Mouse (Mus musculus) cerebellum, adult 8-10 months (tissue): ENCODE data around the gene Slbp.

Source experiments
- DNase-seq: peaks from one replicate; pipeline ENCODE4 v3.0.0; 2022

Slbp gene

DNA sequence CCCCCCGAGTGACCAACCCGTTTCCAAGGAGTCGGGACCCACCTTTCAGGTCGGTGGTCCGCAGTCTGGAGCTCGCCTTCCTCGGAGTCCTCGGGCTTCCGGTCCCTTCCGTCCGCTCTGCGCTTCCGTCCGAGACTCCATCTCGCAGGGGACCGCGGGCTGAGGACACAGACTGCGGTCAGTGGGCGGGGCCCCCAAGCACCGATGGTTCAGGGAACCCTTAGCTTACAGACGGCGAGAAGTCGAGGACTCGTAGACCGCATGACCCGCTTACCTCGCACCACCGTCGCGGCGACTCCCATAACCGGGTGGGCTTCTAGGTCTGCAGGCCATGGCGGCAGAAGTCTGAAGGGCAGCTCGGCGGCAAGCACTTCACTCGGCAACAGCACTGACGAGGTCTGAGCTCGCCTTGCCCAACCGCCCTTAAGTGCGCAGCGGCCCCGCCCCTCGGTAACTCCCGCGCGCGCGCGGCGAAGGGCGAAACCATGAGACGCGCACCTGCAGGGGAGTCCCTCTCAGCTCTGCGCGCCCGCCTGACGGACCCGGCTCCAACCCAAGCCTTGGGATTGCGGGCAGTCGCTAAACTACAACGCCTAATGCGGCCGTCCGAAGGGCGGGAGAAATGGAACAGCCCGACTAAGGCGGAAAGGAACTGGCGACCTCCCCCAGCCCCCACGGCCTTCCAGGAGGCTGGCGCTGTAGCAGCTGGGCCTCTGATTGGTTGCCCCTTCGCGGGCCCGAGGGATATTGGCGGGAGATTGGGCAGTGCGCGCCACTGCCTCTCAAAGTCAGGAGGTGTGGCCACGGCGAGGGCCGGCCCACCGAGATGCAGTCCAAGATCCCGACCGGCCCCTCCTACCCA is at the start of gene Slbp:
TSS of gene Slbp (minus strand) at position 654 of the 862 bp plus-strand sequence.
- DNase-seq, result peak; percentile 95

DNA sequence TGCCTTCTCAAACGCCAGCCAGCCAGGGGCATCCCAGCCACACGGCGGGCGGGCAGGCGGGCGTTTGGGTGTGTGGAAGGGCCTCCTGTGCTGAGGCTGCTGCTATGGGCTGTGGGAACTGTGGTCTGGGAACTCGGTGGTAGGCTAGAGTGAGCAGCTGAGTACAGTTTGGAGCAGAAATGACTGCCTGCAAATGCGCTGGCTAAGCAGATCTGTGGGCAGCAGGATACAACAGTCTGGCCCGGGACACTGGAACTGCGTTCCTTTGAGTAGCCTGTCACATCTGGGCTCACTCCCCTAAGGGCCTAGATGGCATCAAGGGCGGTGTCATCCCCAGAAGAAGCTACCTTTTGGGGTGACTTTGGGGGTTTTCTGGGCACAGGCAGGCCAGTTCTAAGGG is 49.5 kb upstream of the Slbp start:
- DNase-seq, result no peak

DNA sequence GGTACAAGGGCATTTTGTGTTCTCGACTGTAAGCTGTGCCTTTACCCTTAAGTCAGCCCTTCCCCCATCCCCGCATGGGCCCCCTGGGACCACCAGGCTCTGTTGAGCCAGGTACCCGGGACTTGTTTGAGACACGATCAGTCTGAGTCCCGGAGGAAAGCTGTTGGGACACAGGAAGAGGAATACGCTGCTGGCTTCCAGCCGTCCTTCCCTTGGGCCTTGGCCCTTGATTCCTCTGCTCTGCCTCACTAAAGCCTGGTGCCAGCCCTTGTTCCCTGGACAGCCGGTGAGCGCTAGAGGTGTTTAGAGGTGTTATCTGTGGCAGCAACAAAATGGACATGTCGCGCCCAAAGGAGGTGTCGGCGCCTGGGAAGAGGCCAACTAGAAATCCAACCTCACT is 47.6 kb upstream of the Slbp start:
- DNase-seq, result no peak

GRCm38 (mm10) chr5:33698669-33699068 is 46.3 kb upstream of the Slbp start:
- DNase-seq, result no peak

GRCm38 (mm10) chr5:33697947-33698512 is 45.7 kb upstream of the Slbp start:
- no peak for DNase-seq

DNA sequence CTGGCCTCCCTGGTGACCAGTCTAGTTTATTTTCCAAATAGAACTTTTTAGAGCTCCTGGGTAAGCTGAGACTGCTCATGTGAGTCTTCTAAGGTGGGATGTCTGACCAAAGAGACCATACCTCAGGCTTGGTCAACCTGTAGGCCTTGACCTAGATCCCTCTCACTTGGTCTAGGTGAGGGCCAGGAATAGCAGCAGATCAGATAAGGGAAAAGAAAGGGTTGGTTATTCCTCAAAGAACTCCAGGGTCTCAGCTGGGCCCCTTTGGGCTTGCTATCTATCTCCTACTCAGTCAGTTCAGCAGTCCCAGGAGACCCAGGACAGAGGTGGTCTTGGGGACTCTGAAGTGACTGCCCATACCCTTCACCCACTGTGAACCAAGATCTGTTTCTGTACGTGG is 45.2 kb upstream of the Slbp start:
- no peak for DNase-seq

GRCm38 (mm10) chr5:33696430-33696829 is 44.1 kb upstream of the Slbp start:
- DNase-seq, result no peak

DNA sequence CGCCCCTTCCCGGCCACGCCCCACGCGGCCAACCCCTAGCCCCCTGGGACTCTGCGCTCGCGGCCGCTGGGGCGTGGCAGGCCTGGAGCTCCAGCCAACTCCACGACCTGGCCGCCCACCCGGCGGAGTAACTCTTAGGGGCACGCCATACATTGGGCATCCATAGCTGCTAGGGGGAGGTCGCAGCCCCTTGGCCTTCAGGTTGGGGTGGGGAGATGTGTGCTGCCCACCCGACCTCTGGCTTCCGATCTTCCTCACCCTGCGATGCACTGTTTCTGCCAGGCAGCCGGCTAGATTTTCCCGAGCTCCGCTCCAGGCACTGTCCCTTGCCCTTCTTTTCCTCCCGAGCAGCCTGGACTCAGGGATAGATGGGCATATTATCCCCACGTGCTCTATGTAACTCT is 43.3 kb upstream of the Slbp start:
- no peak for DNase-seq

GRCm38 (mm10) chr5:33694848-33695717 is 42.7 kb upstream of the Slbp start:
- no peak for DNase-seq

GRCm38 (mm10) chr5:33694461-33694847 is 42.1 kb upstream of the Slbp start:
- no peak for DNase-seq

DNA sequence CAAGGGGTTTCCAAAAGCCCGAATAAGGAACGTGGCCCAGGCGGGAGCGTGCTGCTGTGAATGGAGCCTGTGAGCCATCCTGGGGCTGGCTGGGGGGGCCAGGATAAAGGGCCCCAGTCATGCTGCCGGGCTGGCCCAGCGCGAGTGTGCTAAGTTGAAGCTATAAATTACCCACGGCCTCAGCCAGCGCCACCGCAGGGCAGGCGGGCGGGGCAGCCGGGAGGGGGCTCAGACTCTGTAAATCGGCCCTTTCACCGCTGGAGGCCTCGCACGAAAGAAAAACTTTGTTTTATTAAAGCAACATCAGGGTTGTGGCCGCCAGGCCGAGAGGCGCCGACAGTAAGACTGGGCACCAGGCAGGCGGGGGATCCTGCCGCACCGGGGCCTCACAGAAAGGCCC is 40.0 kb upstream of the Slbp start:
- DNase-seq, result no peak

DNA sequence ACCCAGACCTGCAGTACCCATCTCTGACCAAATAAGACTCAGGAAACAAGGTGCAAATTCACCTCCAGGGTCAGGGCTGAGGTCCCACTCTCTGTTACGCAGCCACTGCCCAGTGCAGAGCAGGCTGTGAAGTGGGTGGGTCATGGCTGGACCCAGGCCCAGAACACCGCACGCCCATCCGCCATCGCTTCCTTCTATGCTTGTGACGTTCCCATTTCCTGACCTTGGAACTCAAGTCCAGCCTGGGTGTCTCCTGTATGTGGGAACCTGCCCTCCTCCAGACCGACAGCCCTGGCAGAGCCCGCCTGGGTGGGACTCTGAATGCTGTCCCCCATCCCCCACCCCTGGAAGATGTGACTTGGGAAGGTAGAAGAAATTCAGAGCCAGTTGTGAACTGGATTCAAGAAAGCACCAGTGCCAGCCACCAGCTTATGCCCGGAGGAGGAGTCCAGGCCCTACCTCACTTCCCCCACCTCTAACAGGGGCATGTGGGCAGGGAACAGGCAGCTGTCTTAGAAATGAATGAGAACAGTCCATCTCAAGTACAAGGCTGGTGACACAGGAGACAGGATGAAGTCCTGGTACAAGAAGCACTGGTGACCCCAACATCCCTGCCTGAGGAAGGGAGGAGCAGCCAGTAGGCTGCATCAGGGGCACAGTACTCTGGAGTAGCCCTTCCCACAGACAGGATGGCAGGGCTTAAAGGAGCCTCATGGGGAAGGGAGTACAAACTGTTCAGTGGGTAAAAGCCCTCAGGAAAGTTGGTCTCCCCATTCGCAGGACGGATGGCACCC is 37.7 kb upstream of the Slbp start:
- DNase-seq, result no peak

- no peak for DNase-seq
Observed at GRCm38 (mm10) chr5:33689221-33689844, 37.0 kb upstream of the Slbp start.

DNA sequence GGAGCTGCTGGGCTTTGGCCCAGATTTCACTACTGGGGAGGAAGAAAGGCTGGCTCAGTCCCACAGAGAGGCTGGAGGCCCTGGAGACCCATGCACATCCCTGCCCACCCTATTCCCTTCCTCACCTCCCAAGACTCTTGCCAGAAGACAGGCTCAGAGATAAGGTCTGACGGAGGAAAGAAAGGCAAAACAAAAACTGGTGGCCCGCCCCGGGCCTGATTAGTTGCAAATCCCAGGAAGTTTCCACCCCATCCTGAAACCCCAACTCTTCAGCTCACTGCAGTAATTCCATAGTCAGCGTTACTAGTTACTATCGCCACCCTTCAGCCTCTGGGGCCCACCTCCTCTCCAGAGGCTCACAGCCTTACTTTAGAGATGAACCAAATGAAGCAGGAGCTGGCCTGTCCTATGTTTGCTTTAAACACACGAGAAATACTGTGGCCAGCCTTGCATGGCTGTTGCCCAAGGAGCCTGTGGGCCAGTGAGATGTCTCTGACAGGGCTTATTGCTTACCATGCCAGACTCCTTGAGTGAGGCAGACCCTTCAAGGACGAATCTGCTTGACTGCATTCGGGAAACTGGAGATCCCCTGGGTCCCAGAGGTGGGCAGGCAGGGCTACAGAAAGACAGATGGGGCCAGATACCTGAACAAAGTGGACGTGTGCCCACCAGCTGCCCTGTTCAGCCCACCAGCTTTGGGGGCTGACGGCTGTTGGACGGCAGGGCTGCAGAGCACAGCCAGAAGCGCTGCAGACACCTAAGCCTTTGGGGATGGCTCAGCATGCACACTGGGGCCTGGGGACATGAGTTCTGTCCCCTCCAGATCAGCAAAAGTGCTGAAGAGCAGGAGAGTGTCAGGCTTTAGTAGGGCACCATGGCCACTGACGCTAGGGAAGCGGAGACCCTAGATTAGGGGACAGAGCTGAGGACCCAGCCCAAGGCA is 36.2 kb upstream of the Slbp start:
- no peak for DNase-seq

DNA sequence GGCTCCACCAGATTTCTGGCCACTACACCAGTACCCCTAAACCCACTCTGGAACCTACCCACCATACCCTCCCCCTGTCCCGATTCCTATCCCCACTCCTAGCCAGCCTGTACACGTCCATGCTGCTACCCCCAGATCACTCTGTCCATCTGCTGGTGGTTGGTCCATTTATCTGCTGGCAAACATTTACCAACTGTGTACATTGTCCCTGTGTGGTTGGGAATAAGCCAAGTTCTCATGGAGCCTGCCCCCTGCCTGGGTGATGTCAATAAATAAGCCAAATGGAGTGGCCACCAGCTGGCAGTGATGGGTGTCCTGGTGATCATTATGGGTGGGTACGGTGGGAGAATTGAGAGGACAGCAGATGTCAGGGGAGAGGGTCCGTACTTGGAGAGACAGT is 34.8 kb upstream of the Slbp start:
- no peak for DNase-seq

DNA sequence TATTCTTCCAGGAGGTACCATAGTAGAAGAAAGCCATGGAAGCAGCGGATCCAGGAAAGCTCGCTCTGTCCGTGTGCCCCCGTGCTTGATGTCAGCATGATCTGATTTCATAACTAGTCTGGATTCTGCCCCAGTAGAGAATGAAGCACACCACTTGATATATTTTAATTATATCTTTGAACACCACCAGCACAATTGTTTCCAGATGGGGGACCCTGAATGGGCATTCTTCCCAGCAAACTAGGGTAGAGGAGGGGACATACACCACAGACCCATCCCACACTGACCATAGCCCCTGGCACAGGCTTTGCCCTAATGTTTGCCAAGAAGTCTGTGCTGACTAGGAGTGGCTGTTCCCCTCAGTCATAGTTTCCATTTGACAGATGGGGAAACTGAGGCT is 32.6 kb upstream of the Slbp start:
- no peak for DNase-seq

DNA sequence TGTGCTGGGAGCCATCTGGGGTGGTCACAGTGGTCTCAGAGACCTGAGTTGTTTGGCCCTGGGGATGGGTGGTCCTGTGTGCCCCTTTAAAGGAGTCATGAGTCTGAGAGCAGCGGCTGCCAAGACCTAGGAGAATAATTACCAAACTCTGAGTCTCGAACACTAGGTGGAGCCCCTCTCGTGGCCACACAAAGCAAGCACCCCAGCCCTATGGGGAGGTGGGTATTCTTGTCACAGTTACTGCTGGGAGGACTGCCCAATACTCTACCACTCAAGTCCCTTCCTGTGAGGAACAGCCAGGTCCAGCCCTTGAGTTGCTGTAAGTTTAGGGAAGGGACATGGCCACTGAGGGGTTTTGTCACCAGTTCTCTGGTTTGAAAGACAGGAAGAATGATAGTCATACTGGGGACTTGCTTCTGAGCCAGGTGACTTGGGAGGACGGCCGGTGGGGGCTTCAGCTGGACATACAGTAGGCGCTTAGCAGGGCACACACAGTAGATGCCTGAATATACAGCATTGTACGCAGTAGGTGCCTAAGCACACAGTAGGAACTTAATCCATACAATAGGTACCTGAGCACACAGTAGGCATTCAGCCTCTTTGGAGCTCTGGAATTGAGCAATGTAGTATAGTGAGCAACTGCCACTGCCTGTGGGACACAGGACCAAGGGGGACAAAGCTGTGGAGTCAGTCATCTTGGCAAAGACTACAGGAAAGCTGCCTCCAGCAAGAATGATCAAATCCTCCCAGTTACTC is 31.7 kb upstream of the Slbp start:
- no peak for DNase-seq

DNA sequence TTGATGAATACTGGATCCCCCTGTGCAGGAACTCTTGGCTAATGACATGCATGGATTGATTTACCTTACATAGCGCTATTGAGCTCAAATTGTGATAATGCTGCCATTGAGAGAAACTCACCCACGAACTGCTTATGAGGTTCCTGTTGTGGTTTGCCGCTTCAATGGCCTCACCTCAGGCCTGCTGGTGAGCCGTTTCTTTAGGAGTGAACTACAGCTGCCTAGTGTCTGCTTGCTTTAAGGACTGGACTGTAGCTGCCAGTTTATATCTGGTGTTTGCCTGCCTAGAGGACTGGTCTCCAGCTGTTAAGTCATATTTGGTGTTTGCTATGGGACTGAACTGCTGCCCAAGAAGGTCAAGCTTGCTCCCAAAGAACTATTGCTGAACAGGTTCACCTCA is 30.6 kb upstream of the Slbp start:
- no peak for DNase-seq

DNA sequence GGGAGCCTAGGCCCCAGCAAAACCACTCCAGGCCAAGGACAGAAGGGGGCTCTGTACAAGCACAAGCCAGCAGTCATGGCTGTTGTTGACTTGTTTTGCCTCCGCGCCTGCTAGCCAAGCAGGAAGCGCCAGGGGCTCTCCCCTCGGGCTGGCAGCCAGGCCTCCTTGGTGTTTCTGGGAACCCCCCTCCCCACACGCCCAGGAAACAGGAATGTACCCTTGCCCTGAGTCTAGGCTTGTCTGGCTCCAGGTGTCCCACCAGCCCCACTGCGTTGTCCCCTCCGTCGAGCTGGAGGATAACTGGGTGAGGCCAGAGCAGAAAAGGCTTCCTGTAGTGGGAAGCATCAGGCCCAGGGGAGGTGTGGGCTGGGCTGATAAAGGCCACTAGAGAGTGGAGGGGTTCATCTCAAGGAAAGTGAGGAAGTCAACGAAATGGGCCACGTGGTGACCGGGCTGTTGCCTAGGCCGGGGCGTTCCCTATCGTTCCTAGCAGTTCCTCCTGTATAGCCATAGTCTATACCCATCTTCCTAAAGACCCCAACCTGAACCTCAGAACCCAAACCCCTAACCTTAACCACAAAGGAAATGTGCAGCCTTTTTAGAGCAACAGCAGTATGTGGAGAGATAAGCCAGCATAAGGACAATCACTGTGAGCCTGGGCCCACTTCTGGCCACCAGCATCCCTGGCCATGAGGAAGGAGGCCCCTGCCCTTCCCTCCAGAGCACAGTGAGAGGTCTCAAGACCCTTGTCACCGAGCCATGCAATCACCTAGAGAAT is 29.4 kb upstream of the Slbp start:
- DNase-seq, result no peak

GRCm38 (mm10) chr5:33681044-33681443 is 28.7 kb upstream of the Slbp start:
- no peak for DNase-seq
